In genomic region chr10:25331321-25332049, GRCm38 (mm10) we compare ENCODE assay signal across 7 mouse cellular contexts. TPM values are rescaled to one million over a fixed set of nuclear protein-coding genes. Genes with fewer than 3 reads are reported as not detected.
DNase-seq lines count a peak whose midpoint lies in the region; ATAC-seq and TF ChIP-seq lines count a peak whose summit lies in the region.

No protein-coding gene starts in this region.

- intact Hi-C loops in left cerebral cortex, postnatal 25 days (cut with DNase I): no loop called here

- peak; percentile 12 to 54 for DNase-seq in left cerebral cortex, postnatal 25 days (ENCODE audit: low spot score in 2 of 2)
- no peak for DNase-seq in left cerebral cortex, adult 8-10 months (ENCODE audit: low spot score in 2 of 2)
- peak; percentile 70 for DNase-seq in heart, postnatal 0 days (ENCODE audit: low spot score)
- peak; percentile 5 to 15 for DNase-seq in natural killer cell, adult 2 months (ENCODE audit: low spot score in 2 of 2)
- DNase-seq in cerebellum, adult 11-12 months: no peak
- no peak for DNase-seq in spleen, postnatal 14 days (ENCODE audit: low spot score in 2 of 2)

- H3K9ac ChIP-seq in heart, postnatal 0 days (replicated peaks; ENCODE audit: low read depth, low read length): no peak overlapping the region; the same call in 1 of the 2 replicates

- peak; percentile 46 for ATAC-seq in activated CD4-positive, CD25-positive, alpha-beta regulatory T cell, adult 4 months
- ATAC-seq in heart, postnatal 0 days (ENCODE audit: insufficient read depth, low read depth): peak; percentile 78

- no peaks in the 10 kb centered on the region for H3K27me3 ChIP-seq in heart, postnatal 0 days (ENCODE audit: control insufficient read depth, insufficient read depth, low read length)

- no peak overlapping the region for H3K4me3 ChIP-seq in heart, postnatal 0 days (ENCODE audit: low read depth, low read length)

- no peaks in the 10 kb centered on the region for H3K9me3 ChIP-seq in heart, postnatal 0 days (replicated peaks; ENCODE audit: control insufficient read depth, low read length)

- peaks cover 6% of the 10 kb centered on the region; the same call in 1 of the 2 replicates for H3K4me1 ChIP-seq in heart, postnatal 0 days (ENCODE audit: control insufficient read depth, insufficient read depth)

- no peak for TF ChIP-seq CTCF in heart, postnatal 0 days (IDR thresholded peaks at IDR 0.05; ENCODE audit: low read depth)

- TF ChIP-seq EP300 in heart, postnatal 0 days (IDR thresholded peaks at IDR 0.05; ENCODE audit: low read depth): no peak

- peak overlapping the region; percentile 46; the same call in 1 of the 2 replicates for H3K27ac ChIP-seq in heart, postnatal 0 days (ENCODE audit: low read depth)

- WGBS in heart, postnatal 0 days: 47% methylated on average over 9 of the region's 9 CpGs

- no peaks in the 10 kb centered on the region for H3K36me3 ChIP-seq in heart, postnatal 0 days (replicated peaks; ENCODE audit: control insufficient read depth, insufficient read depth, low read length)

- peak overlapping the region; percentile 26; the same call in 1 of the 2 replicates for H3K4me2 ChIP-seq in heart, postnatal 0 days (ENCODE audit: low read depth, low read length)

RNA-seq across cellular contexts. Expression of gene Akap7, which starts 23.8 kb away (rescaled TPM):
- total RNA-seq in left cerebral cortex, postnatal 25 days (2021): 10 to 100 TPM; 59.1 to 62.1 TPM
- total RNA-seq in left cerebral cortex, adult 8-10 months (2022): 10 to 100 TPM; 68.4 to 76.6 (median 72.1) TPM
- 1 to 10 TPM; 4.1 to 5.4 TPM for polyA plus RNA-seq in activated CD4-positive, CD25-positive, alpha-beta regulatory T cell, adult 4 months (2017; shearing (Covaris generic))
- 32.4 and 77.9 TPM in 2 replicates for total RNA-seq in heart, postnatal 0 days (2014; rRNA removed; ENCODE audit: low replicate concordance)
- polyA plus RNA-seq in heart, postnatal 0 days (2015; fragmentation: Nextera tagmentation; extraction: Ambion mirVana): 46.3 and 47.6 TPM in 2 replicates

RNA-seq across cellular contexts. Expression of gene Epb41l2, which starts 28.1 kb away (rescaled TPM):
- total RNA-seq in left cerebral cortex, postnatal 25 days (2021): 100 to 1,000 TPM; 132 to 159 TPM
- total RNA-seq in left cerebral cortex, adult 8-10 months (2022): 100 to 1,000 TPM; 104 to 132 (median 122) TPM
- polyA plus RNA-seq in activated CD4-positive, CD25-positive, alpha-beta regulatory T cell, adult 4 months (2017; shearing (Covaris generic)): 10 to 100 TPM; 14.6 to 15.4 TPM
- 34.6 and 50.1 TPM in 2 replicates for total RNA-seq in heart, postnatal 0 days (2014; rRNA removed; ENCODE audit: low replicate concordance)
- polyA plus RNA-seq in heart, postnatal 0 days (2015; fragmentation: Nextera tagmentation; extraction: Ambion mirVana): 21.6 and 25.5 TPM in 2 replicates

Comparison
In these comparisons a context has a peak if more than half of its experiments do, and no peak if none do; other contexts are left out.
1. DNase-seq: peak in left cerebral cortex, postnatal 25 days (2 of 2), heart, postnatal 0 days (single experiment) and natural killer cell, adult 2 months (2 of 2); none in left cerebral cortex, adult 8-10 months (0 of 2), cerebellum, adult 11-12 months (single experiment) and spleen, postnatal 14 days (0 of 2).